Mouse (Mus musculus) heart, embryonic 16.5 days (tissue): ENCODE results near the gene Ly6c1. TPM values are rescaled to one million over a fixed set of nuclear protein-coding genes. Genes with fewer than 3 reads are reported as not detected.
"Not testable (repeated sequence)": the region's sequence is repeated elsewhere in the genome, so short reads cannot be mapped to it uniquely, and the experiment has no call there.

Experiments used
- ATAC-seq: fragments of 200-750 bp; cut with Nextera tagmentation; replicated peaks from 2 replicates; pipeline ENCODE4 v1.8.0; 2017; ENCODE audit warnings: moderate number of reproducible peaks; ENCODE audit not compliant: insufficient read depth, low FRiP score; ENCODE audit errors: extremely low read depth
- H3K27ac ChIP-seq: fragments of 300-500 bp; sonication (generic); 2 replicates; pipeline ENCODE4 v1.5.1; 2014; ENCODE audit warnings: mild to moderate bottlenecking, low read length, control low read depth, moderate library complexity
- H3K27me3 ChIP-seq: fragments of 300-500 bp; sonication (generic); 2 replicates; pipeline ENCODE4 v1.6.1; 2014; ENCODE audit warnings: low read length, mixed read lengths; ENCODE audit not compliant: control insufficient read depth, insufficient read depth
- H3K36me3 ChIP-seq: fragments of 300-500 bp; sonication (generic); 2 replicates; pipeline ENCODE4 v1.6.1; 2014; ENCODE audit not compliant: control insufficient read depth, insufficient read depth
- H3K4me1 ChIP-seq: fragments of 300-500 bp; sonication (generic); 2 replicates; pipeline ENCODE4 v1.6.1; 2014; ENCODE audit warnings: low read length, mixed read lengths; ENCODE audit not compliant: control insufficient read depth, insufficient read depth
- H3K4me2 ChIP-seq: fragments of 300-500 bp; sonication (generic); 2 replicates; pipeline ENCODE4 v1.6.1; 2014; ENCODE audit warnings: low read depth, mild to moderate bottlenecking, control low read depth, low read length
- H3K4me3 ChIP-seq: fragments of 300-500 bp; sonication (generic); 2 replicates; pipeline ENCODE4 v1.5.1; 2014; ENCODE audit warnings: mild to moderate bottlenecking, control low read depth, low read length
- H3K9ac ChIP-seq: fragments of 300-500 bp; sonication (generic); 2 replicates; pipeline ENCODE4 v1.6.1; 2014; ENCODE audit warnings: low read length, control low read depth
- H3K9me3 ChIP-seq: fragments of 300-500 bp; sonication (generic); replicated peaks from 2 replicates; pipeline ENCODE4 v1.6.1; 2016; ENCODE audit warnings: low read length; ENCODE audit not compliant: control insufficient read depth
- WGBS: fragments of 180-500 bp; shearing (Covaris S2); extraction: QIAGEN DNeasy Blood & Tissue Kit; methylation state at CpG from one replicate; pipeline ENCODE4 v1.1.7; 2014; 5-methylcytosine and 5-hydroxymethylcytosine counted together
- polyA plus RNA-seq: library from polyadenylated mRNA; unstranded; fragments of >200 nt; fragmentation: Nextera tagmentation; extraction: Ambion mirVana; gene quantifications from 2 replicates; pipeline ENCODE4 v1.2.1, GENCODE M21; 2015

Gene Ly6c1
- 16.7 and 18.5 TPM in 2 replicates for polyA plus RNA-seq

DNA sequence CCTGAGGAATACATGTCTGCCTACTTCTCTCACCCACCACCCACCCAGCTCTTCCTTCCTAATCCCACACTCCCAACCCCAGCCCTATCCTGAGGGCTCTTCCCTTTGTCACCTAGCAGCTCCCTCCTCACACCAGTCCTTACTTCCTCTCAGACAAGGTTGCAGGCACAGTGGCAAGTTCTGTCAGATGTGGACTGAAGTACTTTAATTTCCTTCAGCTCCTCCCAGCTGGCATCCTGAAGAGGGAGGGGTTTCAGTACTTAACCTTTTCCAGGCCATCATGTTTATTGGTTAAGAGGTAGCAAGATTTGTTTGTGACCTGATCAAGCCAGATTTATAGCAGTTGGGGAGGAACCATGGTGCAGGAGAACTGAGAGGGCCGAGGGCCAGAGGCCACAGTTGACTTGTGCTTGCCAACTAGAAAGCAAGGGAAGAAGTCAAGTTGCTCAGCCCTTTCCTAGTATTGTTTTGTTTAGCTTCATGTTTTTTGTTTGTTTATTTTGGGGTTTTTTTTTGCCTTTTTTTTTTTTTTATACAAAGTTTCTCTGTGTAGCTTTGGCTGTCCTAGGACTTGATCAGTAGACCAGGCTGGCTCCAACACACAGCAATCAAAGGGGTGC is at the start of gene Ly6c1:
Gene Ly6c1 (minus strand): TSS at position 189 of the 620 bp plus-strand sequence.
- H3K27ac ChIP-seq, H3K9ac ChIP-seq, H3K4me2 ChIP-seq, H3K4me1 ChIP-seq, H3K27me3 ChIP-seq, ATAC-seq, H3K4me3 ChIP-seq, H3K36me3 ChIP-seq, H3K9me3 ChIP-seq: not testable (repeated sequence)
- 71% methylated on average over 1 of the region's 1 CpGs for WGBS

DNA sequence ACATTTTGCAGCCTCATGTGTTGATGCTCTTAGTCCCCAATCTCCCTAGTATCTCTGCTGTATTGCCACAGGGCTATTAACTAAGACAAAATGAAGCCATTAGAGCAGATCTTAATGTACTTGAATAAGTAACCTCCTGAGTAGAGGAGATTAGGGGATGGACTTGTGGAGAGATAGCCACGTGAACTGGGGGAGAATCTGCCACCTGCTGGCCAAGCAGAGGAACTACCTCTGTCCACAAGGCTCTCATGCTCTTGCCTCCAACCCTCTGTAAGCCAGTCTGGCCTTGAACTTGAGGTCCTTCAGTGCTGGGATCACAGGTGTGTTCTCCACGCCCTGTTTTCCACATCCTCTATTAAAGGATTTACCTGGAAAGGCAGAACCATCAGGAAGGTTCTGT is 39.4 kb upstream of the Ly6c1 start:
- H3K9ac ChIP-seq, ATAC-seq, H3K36me3 ChIP-seq, H3K4me2 ChIP-seq, H3K4me1 ChIP-seq, H3K9me3 ChIP-seq, H3K27ac ChIP-seq, H3K27me3 ChIP-seq, H3K4me3 ChIP-seq: not testable (repeated sequence)
- 13% methylated on average over 2 of the region's 2 CpGs for WGBS

GRCm38 (mm10) chr15:75069965-75070364 is 21.3 kb upstream of the Ly6c1 start:
- Histone ChIP-seq H3K9me3 (no peaks in the 10 kb centered on the region), H3K9ac (no peak overlapping the region), H3K4me1 (no peaks in the 10 kb centered on the region), H3K27ac (no peak overlapping the region), H3K36me3 (no peaks in the 10 kb centered on the region), H3K4me2 (no peak overlapping the region), H3K27me3 (no peaks in the 10 kb centered on the region), H3K4me3 (no peak overlapping the region)
- WGBS = 79% methylated on average over 4 of the region's 4 CpGs
- no peak for ATAC-seq

GRCm38 (mm10) chr15:75062030-75062574 is 13.5 kb upstream of the Ly6c1 start:
- H3K27me3 ChIP-seq, H3K4me1 ChIP-seq, H3K27ac ChIP-seq, ATAC-seq, H3K9ac ChIP-seq, H3K36me3 ChIP-seq, H3K4me3 ChIP-seq, H3K4me2 ChIP-seq, H3K9me3 ChIP-seq: not testable (repeated sequence)
- WGBS = 21% methylated on average over 6 of the region's 6 CpGs

- ATAC-seq = no peak
- Histone ChIP-seq H3K9ac (no peak overlapping the region), H3K27me3 (no peaks in the 10 kb centered on the region), H3K36me3 (no peaks in the 10 kb centered on the region), H3K4me2 (no peak overlapping the region), H3K4me3 (no peak overlapping the region), H3K4me1 (no peaks in the 10 kb centered on the region), H3K9me3 (no peaks in the 10 kb centered on the region), H3K27ac (no peak overlapping the region)
Measured at GRCm38 (mm10) chr15:75060505-75060904, 11.9 kb upstream of the Ly6c1 start.

- Histone ChIP-seq H3K4me2 (no peak overlapping the region), H3K27me3 (no peaks in the 10 kb centered on the region), H3K4me3 (no peak overlapping the region), H3K9me3 (no peaks in the 10 kb centered on the region), H3K9ac (no peak overlapping the region), H3K27ac (no peak overlapping the region), H3K36me3 (no peaks in the 10 kb centered on the region), H3K4me1 (no peaks in the 10 kb centered on the region)
- ATAC-seq = no peak
- WGBS = 69% methylated on average over 2 of the region's 2 CpGs
Measured at GRCm38 (mm10) chr15:75055985-75056384, 7.4 kb upstream of the Ly6c1 start.

- H3K9ac ChIP-seq, H3K9me3 ChIP-seq, ATAC-seq, H3K4me3 ChIP-seq, H3K4me2 ChIP-seq, H3K27me3 ChIP-seq, H3K27ac ChIP-seq, H3K4me1 ChIP-seq, H3K36me3 ChIP-seq: not testable (repeated sequence)
- 34% methylated on average over 3 of the region's 3 CpGs for WGBS
Measured at GRCm38 (mm10) chr15:75055425-75055824, 6.8 kb upstream of the Ly6c1 start.

- not testable (repeated sequence) for H3K36me3 ChIP-seq, H3K27me3 ChIP-seq, H3K4me1 ChIP-seq, H3K27ac ChIP-seq, H3K4me2 ChIP-seq, H3K9me3 ChIP-seq, H3K4me3 ChIP-seq, ATAC-seq, H3K9ac ChIP-seq
- WGBS = 76% methylated on average over 2 of the region's 2 CpGs
Measured at GRCm38 (mm10) chr15:75052414-75052813, 3.8 kb upstream of the Ly6c1 start.

GRCm38 (mm10) chr15:75051141-75051540 is 2.5 kb upstream of the Ly6c1 start:
- H3K27ac ChIP-seq, H3K27me3 ChIP-seq, H3K9ac ChIP-seq, H3K36me3 ChIP-seq, H3K4me1 ChIP-seq, ATAC-seq, H3K4me2 ChIP-seq, H3K9me3 ChIP-seq, H3K4me3 ChIP-seq: not testable (repeated sequence)
- 51% methylated on average over 3 of the region's 3 CpGs for WGBS
